Mouse (Mus musculus) kidney, adult 18-20 months (tissue): ENCODE measurements around the gene Hbb-bt.
"Not testable (repeated sequence)": the region's sequence is repeated elsewhere in the genome, so short reads cannot be mapped to it uniquely, and the experiment has no call there.

Source experiments
- DNase-seq: peaks from one replicate; pipeline ENCODE4 v3.0.0; 2021

The Hbb-bt gene

GRCm38 (mm10) chr7:103813766-103814165, at the start of gene Hbb-bt:
TSS of gene Hbb-bt (minus strand) at chr7:103813996.
- no peak for DNase-seq

- no peak for DNase-seq
These were observed 47.7 kb upstream of the Hbb-bt start for GRCm38 (mm10) chr7:103861531-103861930.

GRCm38 (mm10) chr7:103860855-103861254, 47.1 kb upstream of the Hbb-bt start:
- no peak for DNase-seq

- no peak for DNase-seq
These were observed 45.3 kb upstream of the Hbb-bt start for GRCm38 (mm10) chr7:103859076-103859475.

GRCm38 (mm10) chr7:103854669-103855068, 40.9 kb upstream of the Hbb-bt start:
- DNase-seq: no peak

GRCm38 (mm10) chr7:103853090-103853489, 39.3 kb upstream of the Hbb-bt start, which contains the start of gene Hbb-y:
TSS of gene Hbb-y (minus strand) at chr7:103853216.
- no peak for DNase-seq

GRCm38 (mm10) chr7:103844525-103845325, 30.9 kb upstream of the Hbb-bt start:
- no peak for DNase-seq

GRCm38 (mm10) chr7:103843034-103843433, 29.2 kb upstream of the Hbb-bt start, which contains the start of gene Hbb-bh1:
TSS of gene Hbb-bh1 (minus strand) at chr7:103843164.
- no peak for DNase-seq

GRCm38 (mm10) chr7:103840268-103840667, 26.5 kb upstream of the Hbb-bt start, which contains the start of gene Hbb-bh2:
TSS of gene Hbb-bh2 (minus strand) at chr7:103840520.
- no peak for DNase-seq

GRCm38 (mm10) chr7:103827808-103828207, 14.0 kb upstream of the Hbb-bt start, which contains the start of gene Hbb-bs:
TSS of gene Hbb-bs (minus strand) at chr7:103828096.
- DNase-seq: no peak

- DNase-seq: not testable (repeated sequence)
These were observed 13.3 kb upstream of the Hbb-bt start for GRCm38 (mm10) chr7:103827139-103827538.

- DNase-seq: no peak
These were observed 12.6 kb upstream of the Hbb-bt start for GRCm38 (mm10) chr7:103826255-103826887.

GRCm38 (mm10) chr7:103825536-103826254, 11.9 kb upstream of the Hbb-bt start:
- no peak for DNase-seq

GRCm38 (mm10) chr7:103824597-103824996, 10.8 kb upstream of the Hbb-bt start:
- no peak for DNase-seq

GRCm38 (mm10) chr7:103815085-103815484, 1.3 kb upstream of the Hbb-bt start:
- DNase-seq: not testable (repeated sequence)

- not testable (repeated sequence) for DNase-seq
These were observed 644 bp downstream of the Hbb-bt start for GRCm38 (mm10) chr7:103813152-103813551.

GRCm38 (mm10) chr7:103812174-103812573, 1.6 kb downstream of the Hbb-bt start:
- DNase-seq: no peak

GRCm38 (mm10) chr7:103811223-103811845, 2.5 kb downstream of the Hbb-bt start:
- DNase-seq: no peak

GRCm38 (mm10) chr7:103810746-103811145, 3.0 kb downstream of the Hbb-bt start:
- no peak for DNase-seq

GRCm38 (mm10) chr7:103810296-103810695, 3.5 kb downstream of the Hbb-bt start:
- DNase-seq: no peak

- no peak for DNase-seq
These were observed 4.0 kb downstream of the Hbb-bt start for GRCm38 (mm10) chr7:103809801-103810155.

GRCm38 (mm10) chr7:103808971-103809800, 4.6 kb downstream of the Hbb-bt start:
- no peak for DNase-seq
